Mouse (Mus musculus) T-helper 17 cell (primary cell): Measurements from ENCODE around the gene Pigu.

Experiments
- in situ Hi-C, 2 experiments: fragments of 300-600 bp; cut with MboI, MseI; formaldehyde crosslinking; loops; 1 replicate in 1 of 2; 2 replicates in 1 of 2; pipeline ENCODE4 v1.15.1; 2025; ENCODE audit warnings: high pct_unique_total_duplicates in 2 of 2

Gene Pigu

GRCm38 (mm10) chr2:155356971-155357591 is at the start of gene Pigu:
Gene Pigu (minus strand): TSS chr2:155357430.
- in situ Hi-C loops: no loop called here

GRCm38 (mm10) chr2:155404635-155405034 is 47.4 kb upstream of the Pigu start:
- in situ Hi-C loops: no loop called here

GRCm38 (mm10) chr2:155401926-155402325 is 44.7 kb upstream of the Pigu start:
- in situ Hi-C loops: no loop called here

GRCm38 (mm10) chr2:155400276-155400675 is 43.0 kb upstream of the Pigu start:
- in situ Hi-C loops: no loop called here

- in situ Hi-C loops: no loop called here
Measured at GRCm38 (mm10) chr2:155394586-155394985, 37.4 kb upstream of the Pigu start.

GRCm38 (mm10) chr2:155388573-155388972 is 31.3 kb upstream of the Pigu start:
- in situ Hi-C loops: loop anchor here in 1 of 2 experiments (5.0 kb wide), 1 partner anchor 106 kb away; no protein-coding TSS in a partner anchor

- in situ Hi-C loops: loop anchor here in 1 of 2 experiments (5.0 kb wide), 1 partner anchor 105 kb away; no protein-coding TSS in a partner anchor
Measured at GRCm38 (mm10) chr2:155387052-155387451, 29.8 kb upstream of the Pigu start.

- in situ Hi-C loops: loop anchor here in 1 of 2 experiments (5.0 kb wide), 1 partner anchor 104 kb away; no protein-coding TSS in a partner anchor
Measured at GRCm38 (mm10) chr2:155386534-155386899, 29.3 kb upstream of the Pigu start.

GRCm38 (mm10) chr2:155385731-155386533 is 28.7 kb upstream of the Pigu start:
- in situ Hi-C loops: loop anchor here in 1 of 2 experiments (5.0 kb wide), 1 partner anchor 104 kb away; no protein-coding TSS in a partner anchor

- in situ Hi-C loops: loop anchor here in 1 of 2 experiments (5.0 kb wide), 1 partner anchor 103 kb away; no protein-coding TSS in a partner anchor
Measured at GRCm38 (mm10) chr2:155385090-155385489, 27.9 kb upstream of the Pigu start.

GRCm38 (mm10) chr2:155382791-155383438 is 25.7 kb upstream of the Pigu start:
- in situ Hi-C loops: no loop called here

GRCm38 (mm10) chr2:155382332-155382700 is 25.1 kb upstream of the Pigu start:
- in situ Hi-C loops: no loop called here

GRCm38 (mm10) chr2:155381643-155382331 is 24.6 kb upstream of the Pigu start:
- in situ Hi-C loops: no loop called here

GRCm38 (mm10) chr2:155381060-155381437 is 23.8 kb upstream of the Pigu start:
- in situ Hi-C loops: no loop called here

GRCm38 (mm10) chr2:155380261-155381059 is 23.2 kb upstream of the Pigu start, which contains the start of gene Trp53inp2:
Gene Trp53inp2 (plus strand): TSS chr2:155381059.
- in situ Hi-C loops: no loop called here

GRCm38 (mm10) chr2:155376191-155376590 is 19.0 kb upstream of the Pigu start:
- in situ Hi-C loops: no loop called here

- in situ Hi-C loops: no loop called here
Measured at GRCm38 (mm10) chr2:155374521-155374920, 17.3 kb upstream of the Pigu start.

- in situ Hi-C loops: no loop called here
Measured at GRCm38 (mm10) chr2:155373886-155374285, 16.7 kb upstream of the Pigu start.

GRCm38 (mm10) chr2:155373302-155373701 is 16.1 kb upstream of the Pigu start:
- in situ Hi-C loops: no loop called here

- in situ Hi-C loops: no loop called here
Measured at GRCm38 (mm10) chr2:155372451-155372850, 15.2 kb upstream of the Pigu start.
